Mouse (Mus musculus) hindbrain, embryonic 11.5 days (tissue): ENCODE results near the gene Naa10. TPM values are rescaled to one million over a fixed set of nuclear protein-coding genes. Genes with fewer than 3 reads are reported as not detected.

Experiments used
- ATAC-seq: fragments of 200-750 bp; cut with Nextera tagmentation; 2 replicates; pipeline ENCODE4 v1.8.0; 2017; ENCODE audit warnings: mild to moderate bottlenecking, moderate TSS enrichment, moderate library complexity; ENCODE audit not compliant: low FRiP score
- DNase-seq: peaks from one replicate; pipeline ENCODE4 v3.0.0-alpha.2; 2015; ENCODE audit warnings: low spot score
- H3K27ac ChIP-seq: fragments of 300-500 bp; sonication (generic); 2 replicates; pipeline ENCODE4 v1.5.1; 2014; ENCODE audit warnings: mild to moderate bottlenecking, low read depth, low read length
- H3K27me3 ChIP-seq: fragments of 300-500 bp; sonication (generic); 2 replicates; pipeline ENCODE4 v1.6.1; 2014; ENCODE audit warnings: mild to moderate bottlenecking, low read length, moderate library complexity, mixed read lengths; ENCODE audit not compliant: control insufficient read depth, insufficient read depth
- H3K36me3 ChIP-seq: fragments of 300-500 bp; sonication (generic); 2 replicates; pipeline ENCODE4 v1.6.1; 2014; ENCODE audit warnings: mild to moderate bottlenecking, low read length, moderate library complexity, mixed read lengths; ENCODE audit not compliant: control insufficient read depth, insufficient read depth
- H3K4me1 ChIP-seq: fragments of 300-500 bp; sonication (generic); replicated peaks from 2 replicates; pipeline ENCODE4 v1.6.1; 2014; ENCODE audit warnings: low read length, mixed read lengths; ENCODE audit not compliant: control insufficient read depth, insufficient read depth
- H3K4me2 ChIP-seq: fragments of 300-500 bp; sonication (generic); replicated peaks from 2 replicates; pipeline ENCODE4 v1.6.1; 2014; ENCODE audit warnings: mild to moderate bottlenecking, low read depth, low read length
- H3K4me3 ChIP-seq: fragments of 300-500 bp; sonication (generic); 2 replicates; pipeline ENCODE4 v1.5.1; 2014; ENCODE audit warnings: low read depth, low read length
- H3K9ac ChIP-seq: fragments of 300-500 bp; sonication (generic); 2 replicates; pipeline ENCODE4 v1.6.1; 2014; ENCODE audit warnings: low read depth, low read length
- H3K9me3 ChIP-seq: fragments of 300-500 bp; sonication (generic); 2 replicates; pipeline ENCODE4 v1.6.1; 2016; ENCODE audit warnings: low read length; ENCODE audit not compliant: control insufficient read depth
- WGBS: fragments of 180-500 bp; shearing (Covaris S2); extraction: QIAGEN DNeasy Blood & Tissue Kit; methylation state at CpG from one replicate; pipeline ENCODE4 v1.1.7; 2014; 5-methylcytosine and 5-hydroxymethylcytosine counted together
- polyA plus RNA-seq: library from polyadenylated mRNA; unstranded; fragments of >200 nt; fragmentation: Nextera tagmentation; extraction: Ambion mirVana; gene quantifications from 2 replicates; pipeline ENCODE4 v1.2.1, GENCODE M21; 2014

The Naa10 gene
- polyA plus RNA-seq, 1 experiment from 2014 or later = 117 TPM

DNA sequence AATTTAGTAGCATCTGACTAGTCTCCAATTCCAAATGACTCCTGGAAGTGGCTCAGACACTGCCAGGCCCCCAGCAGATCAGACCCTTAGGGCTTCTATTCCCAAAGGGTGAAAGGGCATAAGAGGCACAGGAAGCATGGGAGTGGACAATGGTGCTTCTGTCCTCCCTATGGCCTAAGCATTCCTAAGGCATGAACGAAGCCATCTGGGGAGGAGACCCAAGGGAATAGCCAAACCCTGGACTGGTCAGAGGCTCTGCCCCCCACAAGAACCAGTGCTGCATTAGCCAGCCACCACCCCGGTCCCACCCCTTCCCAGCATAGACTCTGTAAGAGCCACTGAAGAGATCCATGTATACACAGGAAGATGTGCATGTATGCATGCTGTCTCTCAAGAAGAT lies 45.9 kb downstream of the Naa10 start:
- H3K27ac ChIP-seq = no peak overlapping the region
- WGBS = 59% methylated on average over 2 of the region's 2 CpGs
- H3K36me3 ChIP-seq = no peaks in the 10 kb centered on the region
- no peak overlapping the region for H3K4me3 ChIP-seq
- no peaks in the 10 kb centered on the region; the same call in 1 of the 2 replicates for H3K27me3 ChIP-seq
- no peaks in the 10 kb centered on the region for H3K4me1 ChIP-seq
- H3K9ac ChIP-seq = no peak overlapping the region
- DNase-seq (no peak), ATAC-seq (no peak)
- no peak overlapping the region for H3K4me2 ChIP-seq
- no peaks in the 10 kb centered on the region for H3K9me3 ChIP-seq

- no peak overlapping the region for H3K4me2 ChIP-seq
- no peaks in the 10 kb centered on the region for H3K4me1 ChIP-seq
- H3K27ac ChIP-seq = no peak overlapping the region
- no peaks in the 10 kb centered on the region for H3K36me3 ChIP-seq
- no peak overlapping the region for H3K4me3 ChIP-seq
- 65% methylated on average over 1 of the region's 1 CpGs for WGBS
- ATAC-seq (no peak), DNase-seq (no peak)
- no peaks in the 10 kb centered on the region for H3K9me3 ChIP-seq
- no peak overlapping the region for H3K9ac ChIP-seq
- no peaks in the 10 kb centered on the region for H3K27me3 ChIP-seq
Measured at GRCm38 (mm10) chrX:73871956-73872355, 49.8 kb downstream of the Naa10 start.

GRCm38 (mm10) chrX:73871474-73871873 lies 50.3 kb downstream of the Naa10 start:
- Histone ChIP-seq H3K4me3 (no peak overlapping the region), H3K9me3 (no peaks in the 10 kb centered on the region), H3K4me2 (no peak overlapping the region), H3K36me3 (no peaks in the 10 kb centered on the region), H3K9ac (no peak overlapping the region), H3K27me3 (no peaks in the 10 kb centered on the region), H3K4me1 (no peaks in the 10 kb centered on the region), H3K27ac (no peak overlapping the region)
- ATAC-seq = no peak
- DNase-seq = no peak

DNA sequence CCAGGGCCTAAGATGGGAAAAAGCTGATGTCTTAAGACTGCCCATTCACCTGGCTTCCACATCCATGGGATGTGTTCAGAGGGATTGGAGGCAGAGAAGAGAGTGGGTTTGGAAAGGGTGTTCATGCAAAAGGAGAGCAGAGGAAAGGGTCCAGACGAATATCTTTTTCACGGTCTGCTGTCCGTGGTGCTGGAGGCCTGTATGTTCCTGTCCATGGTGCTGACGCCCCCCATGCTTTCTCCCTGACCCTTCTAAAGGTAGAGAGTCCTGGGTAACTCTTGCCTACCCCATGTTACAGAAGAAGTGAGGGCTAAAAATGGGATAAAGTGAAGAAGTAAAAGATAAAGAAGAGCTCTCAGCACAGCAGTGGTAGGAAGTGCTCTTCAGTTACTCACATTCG lies 52.4 kb downstream of the Naa10 start:
- H3K27me3 ChIP-seq = no peaks in the 10 kb centered on the region
- no peak overlapping the region for H3K9ac ChIP-seq
- DNase-seq (peak; percentile 52), ATAC-seq (no peak)
- H3K27ac ChIP-seq = no peak overlapping the region
- H3K36me3 ChIP-seq = no peaks in the 10 kb centered on the region
- no peak overlapping the region for H3K4me2 ChIP-seq
- WGBS = 11% methylated on average over 5 of the region's 5 CpGs
- no peaks in the 10 kb centered on the region for H3K9me3 ChIP-seq
- no peak overlapping the region for H3K4me3 ChIP-seq
- H3K4me1 ChIP-seq = no peaks in the 10 kb centered on the region

DNA sequence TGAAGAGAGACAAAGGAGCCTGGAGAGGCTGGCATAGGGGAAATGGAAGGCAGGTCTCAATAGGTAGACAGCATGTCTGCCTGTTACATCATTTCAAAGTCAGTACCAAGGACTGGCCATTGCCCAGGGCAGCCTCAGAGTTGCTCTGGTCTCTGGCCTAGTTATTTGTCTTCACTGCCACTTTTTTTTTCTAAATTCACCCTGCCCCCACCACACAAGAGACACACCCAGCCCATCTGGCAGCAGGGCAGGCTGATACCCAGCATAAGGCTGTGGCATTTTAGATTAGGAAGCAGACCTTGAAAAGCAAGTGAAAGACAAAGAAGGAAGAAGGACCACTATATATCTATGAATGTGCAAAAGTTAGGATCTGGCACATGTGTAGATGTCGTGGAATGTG lies 53.9 kb downstream of the Naa10 start:
- Histone ChIP-seq H3K36me3 (no peaks in the 10 kb centered on the region), H3K9me3 (no peaks in the 10 kb centered on the region), H3K27me3 (no peaks in the 10 kb centered on the region), H3K4me2 (no peak overlapping the region), H3K27ac (no peak overlapping the region), H3K4me3 (no peak overlapping the region), H3K4me1 (no peaks in the 10 kb centered on the region), H3K9ac (no peak overlapping the region)
- WGBS = 86% methylated on average over 1 of the region's 1 CpGs
- DNase-seq (no peak), ATAC-seq (no peak)

GRCm38 (mm10) chrX:73867256-73867655 lies 54.5 kb downstream of the Naa10 start:
- no peak overlapping the region for H3K4me2 ChIP-seq

More at GRCm38 (mm10) chrX:73867256-73867655, 54.5 kb downstream of the Naa10 start:
- DNase-seq (no peak), ATAC-seq (no peak)
- no peaks in the 10 kb centered on the region for H3K27me3 ChIP-seq
- no peaks in the 10 kb centered on the region for H3K9me3 ChIP-seq
- H3K36me3 ChIP-seq = no peaks in the 10 kb centered on the region
- H3K4me1 ChIP-seq = no peaks in the 10 kb centered on the region
- H3K4me3 ChIP-seq = no peak overlapping the region
- 0 out of 2 replicates have a peak overlapping the region, but pooled peaks have one; percentile 45 for H3K27ac ChIP-seq
- no peak overlapping the region for H3K9ac ChIP-seq
- 37% methylated on average over 3 of the region's 3 CpGs for WGBS

Other genes with a start within 250 kb of the Naa10 start
- gene Slc6a8, start 248.8 kb downstream of the Naa10 start, polyA plus RNA-seq = 6.0 and 7.8 TPM in 2 replicates
- gene Bcap31, start 205.8 kb downstream of the Naa10 start, polyA plus RNA-seq = 146 and 155 TPM in 2 replicates
- 7.6 and 8.7 TPM in 2 replicates for gene Abcd1, start 205.3 kb downstream of the Naa10 start, polyA plus RNA-seq
- gene Plxnb3, start 164.9 kb downstream of the Naa10 start, polyA plus RNA-seq = 0.28 TPM in 1 of 2 replicates, not detected in the other
- 1.3 and 1.6 TPM in 2 replicates for gene Srpk3, start 147.5 kb downstream of the Naa10 start, polyA plus RNA-seq
- 191 and 206 TPM in 2 replicates for gene Idh3g, start 135.0 kb downstream of the Naa10 start, polyA plus RNA-seq
- 134 and 140 TPM in 2 replicates for gene Ssr4, start 134.9 kb downstream of the Naa10 start, polyA plus RNA-seq
- 1.4 and 1.6 TPM in 2 replicates for gene Pdzd4, start 97.0 kb downstream of the Naa10 start, polyA plus RNA-seq
- 0.06 and 0.11 TPM in 2 replicates for gene Avpr2, start 29.8 kb downstream of the Naa10 start, polyA plus RNA-seq
- 26.3 and 35.9 TPM in 2 replicates for gene L1cam, start 25.8 kb downstream of the Naa10 start, polyA plus RNA-seq
- gene Arhgap4, start 74 bp downstream of the Naa10 start, polyA plus RNA-seq = 0.99 and 2.3 TPM in 2 replicates
- 17.5 and 18.7 TPM in 2 replicates for gene Renbp, start 8.9 kb upstream of the Naa10 start, polyA plus RNA-seq
- gene Hcfc1, start 44.4 kb upstream of the Naa10 start, polyA plus RNA-seq = 72.9 and 77.2 TPM in 2 replicates
- gene Irak1, start 102.0 kb upstream of the Naa10 start, polyA plus RNA-seq = 27.4 and 31.6 TPM in 2 replicates
- not detected in 2 replicates for gene Opn1mw, start 205.5 kb upstream of the Naa10 start, polyA plus RNA-seq
- 14.4 and 15.8 TPM in 2 replicates for gene Mecp2, start 213.4 kb upstream of the Naa10 start, polyA plus RNA-seq
- not detected in 2 replicates for gene Tex28, start 245.9 kb upstream of the Naa10 start, polyA plus RNA-seq